Mouse (Mus musculus) midbrain, embryonic 10.5 days (tissue): ENCODE data around the gene Ttc9. TPM values are rescaled to one million over a fixed set of nuclear protein-coding genes. Genes with fewer than 3 reads are reported as not detected.

Experiments used
- DNase-seq: peaks from one replicate; pipeline ENCODE4 v3.0.0-alpha.2; 2017; ENCODE audit warnings: low spot score
- H3K27ac ChIP-seq: fragments of 300-500 bp; sonication (generic); replicated peaks from 2 replicates; pipeline ENCODE4 v1.5.1; 2016; ENCODE audit warnings: mild to moderate bottlenecking
- H3K27me3 ChIP-seq: fragments of 300-500 bp; sonication (generic); 2 replicates; pipeline ENCODE4 v1.6.1; 2016; ENCODE audit warnings: low read depth, mild to moderate bottlenecking; ENCODE audit not compliant: poor library complexity, severe bottlenecking
- H3K36me3 ChIP-seq: fragments of 300-500 bp; sonication (generic); 2 replicates; pipeline ENCODE4 v1.6.1; 2016; ENCODE audit warnings: mild to moderate bottlenecking, moderate library complexity
- H3K4me1 ChIP-seq: fragments of 300-500 bp; sonication (generic); 2 replicates; pipeline ENCODE4 v1.6.1; 2016
- H3K4me3 ChIP-seq: fragments of 300-500 bp; sonication (generic); 2 replicates; pipeline ENCODE4 v1.5.1; 2016; ENCODE audit warnings: mild to moderate bottlenecking, moderate library complexity
- H3K9me3 ChIP-seq: fragments of 300-500 bp; sonication (generic); replicated peaks from 2 replicates; pipeline ENCODE4 v1.6.1; 2016; ENCODE audit warnings: mild to moderate bottlenecking
- WGBS: fragments of 180-500 bp; shearing (Covaris S2); methylation state at CpG from one replicate; pipeline ENCODE4 v1.1.7; 2016; 5-methylcytosine and 5-hydroxymethylcytosine counted together
- polyA plus RNA-seq: library from polyadenylated mRNA; unstranded; fragments of >200 nt; fragmentation: Nextera tagmentation; extraction: Ambion mirVana; gene quantifications from 2 replicates; pipeline ENCODE4 v1.2.1, GENCODE M21; 2016

Ttc9 gene
- polyA plus RNA-seq, 1 experiment from 2014 or later: 2.0 TPM

GRCm38 (mm10) chr12:81675557-81675956 is 44.5 kb downstream of the Ttc9 start:
- Histone ChIP-seq H3K4me1 (peaks cover 25% of the 10 kb centered on the region), H3K36me3 (no peaks in the 10 kb centered on the region), H3K27me3 (no peaks in the 10 kb centered on the region), H3K4me3 (no peak overlapping the region), H3K27ac (0 out of 2 replicates have a peak overlapping the region, but pooled peaks have one; percentile 28), H3K9me3 (no peaks in the 10 kb centered on the region)
- DNase-seq: no peak
- WGBS: 23% methylated on average over 2 of the region's 2 CpGs

- no peak overlapping the region for H3K4me3 ChIP-seq
- WGBS: 84% methylated on average over 7 of the region's 7 CpGs
- DNase-seq: no peak
These were observed 48.9 kb downstream of the Ttc9 start for GRCm38 (mm10) chr12:81679807-81680529.

GRCm38 (mm10) chr12:81683395-81683794 is 52.3 kb downstream of the Ttc9 start:
- 81% methylated on average over 11 of the region's 11 CpGs for WGBS
- no peaks in the 10 kb centered on the region for H3K9me3 ChIP-seq
- H3K4me3 ChIP-seq: no peak overlapping the region
- H3K4me1 ChIP-seq: peaks cover 31% of the 10 kb centered on the region
- H3K27me3 ChIP-seq: peaks cover 9% of the 10 kb centered on the region
- H3K36me3 ChIP-seq: no peaks in the 10 kb centered on the region
- no peak overlapping the region for H3K27ac ChIP-seq
- no peak for DNase-seq

More at GRCm38 (mm10) chr12:81679807-81680529, 48.9 kb downstream of the Ttc9 start:
- Histone ChIP-seq H3K4me1 (peaks cover 28% of the 10 kb centered on the region), H3K36me3 (no peaks in the 10 kb centered on the region), H3K27ac (no peak overlapping the region), H3K9me3 (no peaks in the 10 kb centered on the region), H3K27me3 (peaks cover 3% of the 10 kb centered on the region; the same call in 1 of the 2 replicates)

GRCm38 (mm10) chr12:81684096-81684495 is 53.0 kb downstream of the Ttc9 start:
- no peaks in the 10 kb centered on the region for H3K9me3 ChIP-seq
- H3K27me3 ChIP-seq: peaks cover 9% of the 10 kb centered on the region
- H3K27ac ChIP-seq: no peak overlapping the region
- no peak overlapping the region for H3K4me3 ChIP-seq
- H3K36me3 ChIP-seq: no peaks in the 10 kb centered on the region
- WGBS: 78% methylated on average over 6 of the region's 6 CpGs
- H3K4me1 ChIP-seq: peaks cover 28% of the 10 kb centered on the region
- no peak for DNase-seq

GRCm38 (mm10) chr12:81685981-81686380 is 54.9 kb downstream of the Ttc9 start:
- no peak overlapping the region for H3K4me3 ChIP-seq
- peaks cover 39% of the 10 kb centered on the region for H3K4me1 ChIP-seq
- peaks cover 9% of the 10 kb centered on the region for H3K27me3 ChIP-seq
- H3K36me3 ChIP-seq: no peaks in the 10 kb centered on the region
- H3K9me3 ChIP-seq: no peaks in the 10 kb centered on the region
- 25% methylated on average over 3 of the region's 3 CpGs for WGBS
- peak overlapping the region; percentile 49; the same call in 1 of the 2 replicates for H3K27ac ChIP-seq
- no peak for DNase-seq

GRCm38 (mm10) chr12:81686406-81687117 is 55.5 kb downstream of the Ttc9 start:
- DNase-seq: no peak
- 0 out of 2 replicates have a peak overlapping the region, but pooled peaks have one; percentile 49 for H3K27ac ChIP-seq
- H3K9me3 ChIP-seq: no peaks in the 10 kb centered on the region
- no peaks in the 10 kb centered on the region for H3K36me3 ChIP-seq
- H3K4me3 ChIP-seq: no peak overlapping the region
- WGBS: 35% methylated on average over 12 of the region's 12 CpGs
- H3K4me1 ChIP-seq: peaks cover 39% of the 10 kb centered on the region
- peaks cover 9% of the 10 kb centered on the region for H3K27me3 ChIP-seq

- 90% methylated on average over 5 of the region's 5 CpGs for WGBS
- Histone ChIP-seq H3K36me3 (no peaks in the 10 kb centered on the region), H3K27ac (no peak overlapping the region), H3K9me3 (no peaks in the 10 kb centered on the region), H3K4me3 (no peak overlapping the region), H3K27me3 (peaks cover 9% of the 10 kb centered on the region), H3K4me1 (peaks cover 39% of the 10 kb centered on the region)
- no peak for DNase-seq
These were observed 56.8 kb downstream of the Ttc9 start for GRCm38 (mm10) chr12:81687873-81688272.

GRCm38 (mm10) chr12:81688537-81688936 is 57.5 kb downstream of the Ttc9 start:
- no peak for DNase-seq
- Histone ChIP-seq H3K27ac (no peak overlapping the region), H3K4me1 (peaks cover 39% of the 10 kb centered on the region), H3K9me3 (no peaks in the 10 kb centered on the region), H3K36me3 (no peaks in the 10 kb centered on the region), H3K4me3 (no peak overlapping the region), H3K27me3 (peaks cover 9% of the 10 kb centered on the region)
- WGBS: 85% methylated on average over 4 of the region's 4 CpGs

- no peak overlapping the region for H3K4me3 ChIP-seq
- WGBS: 43% methylated on average over 4 of the region's 4 CpGs
- peaks cover 9% of the 10 kb centered on the region for H3K27me3 ChIP-seq
- peak overlapping the region; percentile 25; the same call in 1 of the 2 replicates for H3K27ac ChIP-seq
- H3K9me3 ChIP-seq: no peaks in the 10 kb centered on the region
- no peaks in the 10 kb centered on the region for H3K36me3 ChIP-seq
- no peak for DNase-seq
- H3K4me1 ChIP-seq: peaks cover 36% of the 10 kb centered on the region
These were observed 58.5 kb downstream of the Ttc9 start for GRCm38 (mm10) chr12:81689505-81690056.

GRCm38 (mm10) chr12:81690111-81690510 is 59.1 kb downstream of the Ttc9 start:
- Histone ChIP-seq H3K9me3 (no peaks in the 10 kb centered on the region), H3K36me3 (no peaks in the 10 kb centered on the region), H3K4me1 (peaks cover 32% of the 10 kb centered on the region), H3K4me3 (no peak overlapping the region), H3K27ac (peak overlapping the region; percentile 25; the same call in 1 of the 2 replicates), H3K27me3 (peaks cover 5% of the 10 kb centered on the region)
- no peak for DNase-seq
- 93% methylated on average over 15 of the region's 15 CpGs for WGBS

- no peak for DNase-seq
- Histone ChIP-seq H3K27me3 (no peaks in the 10 kb centered on the region), H3K4me1 (peaks cover 26% of the 10 kb centered on the region), H3K36me3 (no peaks in the 10 kb centered on the region), H3K27ac (no peak overlapping the region; the same call in 1 of the 2 replicates), H3K9me3 (no peaks in the 10 kb centered on the region), H3K4me3 (no peak overlapping the region)
- 85% methylated on average over 7 of the region's 7 CpGs for WGBS
These were observed 59.7 kb downstream of the Ttc9 start for GRCm38 (mm10) chr12:81690751-81691150.

- H3K27ac ChIP-seq: no peak overlapping the region
- WGBS: 59% methylated on average over 8 of the region's 8 CpGs
These were observed 60.2 kb downstream of the Ttc9 start for GRCm38 (mm10) chr12:81691177-81691730.

More at GRCm38 (mm10) chr12:81691177-81691730, 60.2 kb downstream of the Ttc9 start:
- H3K27me3 ChIP-seq: no peaks in the 10 kb centered on the region
- no peak for DNase-seq
- no peaks in the 10 kb centered on the region for H3K9me3 ChIP-seq
- no peak overlapping the region for H3K4me3 ChIP-seq
- peaks cover 21% of the 10 kb centered on the region for H3K4me1 ChIP-seq
- H3K36me3 ChIP-seq: no peaks in the 10 kb centered on the region
